Mouse (Mus musculus) stomach, embryonic 14.5 days (tissue): Measurements from ENCODE around the gene Stim2. TPM values are rescaled to one million over a fixed set of nuclear protein-coding genes. Genes with fewer than 3 reads are reported as not detected.

ENCODE experiments used
- ATAC-seq: fragments of 200-750 bp; cut with Nextera tagmentation; 2 replicates; pipeline ENCODE4 v1.8.0; 2017; ENCODE audit warnings: low read depth, moderate TSS enrichment; ENCODE audit not compliant: insufficient number of reproducible peaks, insufficient read depth, low FRiP score
- H3K27ac ChIP-seq: fragments of 300-500 bp; sonication (generic); 2 replicates; pipeline ENCODE4 v1.5.1; 2014; ENCODE audit warnings: mild to moderate bottlenecking, low read length, moderate library complexity, mixed read lengths
- H3K27me3 ChIP-seq: fragments of 300-500 bp; sonication (generic); 2 replicates; pipeline ENCODE4 v1.6.1; 2014; ENCODE audit warnings: low read length, control low read depth, mixed read lengths; ENCODE audit not compliant: control insufficient read depth, insufficient read depth
- H3K36me3 ChIP-seq: fragments of 300-500 bp; sonication (generic); 2 replicates; pipeline ENCODE4 v1.6.1; 2014; ENCODE audit warnings: mild to moderate bottlenecking, control low read depth, low read length, moderate library complexity, mixed read lengths; ENCODE audit not compliant: control insufficient read depth, insufficient read depth
- H3K4me1 ChIP-seq: fragments of 300-500 bp; sonication (generic); 2 replicates; pipeline ENCODE4 v1.6.1; 2014; ENCODE audit warnings: low read length, control low read depth, mixed read lengths; ENCODE audit not compliant: control insufficient read depth, insufficient read depth
- H3K4me2 ChIP-seq: fragments of 300-500 bp; sonication (generic); replicated peaks from 2 replicates; pipeline ENCODE4 v1.6.1; 2014; ENCODE audit warnings: low read depth, low read length, control low read depth
- H3K4me3 ChIP-seq: fragments of 300-500 bp; sonication (generic); 2 replicates; pipeline ENCODE4 v1.5.1; 2014; ENCODE audit warnings: low read depth, low read length, control low read depth
- H3K9ac ChIP-seq: fragments of 300-500 bp; sonication (generic); replicated peaks from 2 replicates; pipeline ENCODE4 v1.6.1; 2014; ENCODE audit warnings: low read depth, mild to moderate bottlenecking, control low read depth, low read length, moderate library complexity, mixed read lengths
- H3K9me3 ChIP-seq: fragments of 300-500 bp; sonication (generic); 2 replicates; pipeline ENCODE4 v1.6.1; 2016; ENCODE audit warnings: low read depth, low read length, control low read depth; ENCODE audit not compliant: control insufficient read depth
- WGBS: fragments of 180-500 bp; shearing (Covaris S2); extraction: QIAGEN DNeasy Blood & Tissue Kit; methylation state at CpG from one replicate; pipeline ENCODE4 v1.1.7; 2014; 5-methylcytosine and 5-hydroxymethylcytosine counted together
- polyA plus RNA-seq: library from polyadenylated mRNA; unstranded; fragments of >200 nt; fragmentation: Nextera tagmentation; extraction: Ambion mirVana; gene quantifications from 2 replicates; pipeline ENCODE4 v1.2.1, GENCODE M21; 2014

Gene Stim2
- polyA plus RNA-seq, 1 experiment from 2014 or later = 18.3 TPM

- Histone ChIP-seq H3K4me2 (no peak overlapping the region), H3K36me3 (no peaks in the 10 kb centered on the region), H3K9ac (no peak overlapping the region), H3K27ac (no peak overlapping the region; the same call in 1 of the 2 replicates), H3K27me3 (no peaks in the 10 kb centered on the region), H3K4me1 (no peaks in the 10 kb centered on the region), H3K4me3 (no peak overlapping the region), H3K9me3 (no peaks in the 10 kb centered on the region)
- no peak for ATAC-seq
- WGBS = 38% methylated on average over 5 of the region's 5 CpGs
These were observed 37.1 kb upstream of the Stim2 start for GRCm38 (mm10) chr5:53961229-53961628.

- ATAC-seq = peak; percentile 48; the same call in 1 of the 2 replicates
- Histone ChIP-seq H3K27ac (no peak overlapping the region; the same call in 1 of the 2 replicates), H3K4me2 (no peak overlapping the region), H3K9ac (no peak overlapping the region), H3K36me3 (no peaks in the 10 kb centered on the region), H3K9me3 (no peaks in the 10 kb centered on the region), H3K27me3 (no peaks in the 10 kb centered on the region), H3K4me1 (no peaks in the 10 kb centered on the region), H3K4me3 (no peak overlapping the region)
- 65% methylated on average over 12 of the region's 12 CpGs for WGBS
These were observed 36.3 kb upstream of the Stim2 start for GRCm38 (mm10) chr5:53961830-53962515.

- 74% methylated on average over 5 of the region's 5 CpGs for WGBS
- Histone ChIP-seq H3K4me1 (no peaks in the 10 kb centered on the region), H3K4me2 (no peak overlapping the region), H3K36me3 (no peaks in the 10 kb centered on the region), H3K9ac (no peak overlapping the region), H3K27me3 (no peaks in the 10 kb centered on the region), H3K9me3 (no peaks in the 10 kb centered on the region), H3K4me3 (no peak overlapping the region), H3K27ac (no peak overlapping the region)
- ATAC-seq = no peak; the same call in 1 of the 2 replicates
These were observed 32.6 kb upstream of the Stim2 start for GRCm38 (mm10) chr5:53965656-53966055.

DNA sequence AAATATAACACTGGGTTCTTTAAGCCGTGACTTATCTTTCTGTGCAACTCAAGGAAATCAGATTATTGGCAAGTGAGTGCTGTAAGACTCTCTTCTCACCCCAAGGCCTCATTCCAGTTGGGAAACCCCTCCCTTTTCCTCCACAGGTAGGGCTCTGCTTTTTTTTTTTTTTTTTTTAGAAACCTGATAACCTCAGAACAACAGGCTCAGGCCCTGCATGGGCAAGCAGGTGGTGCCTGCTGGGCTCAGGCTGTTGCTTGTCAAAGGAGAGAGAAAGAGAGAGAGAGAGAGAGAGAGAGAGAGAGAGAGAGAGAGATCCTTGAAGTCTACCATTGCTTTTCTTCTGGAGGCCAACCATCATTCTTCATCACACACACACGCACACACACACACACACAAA, 30.7 kb upstream of the Stim2 start:
- H3K27me3 ChIP-seq = no peaks in the 10 kb centered on the region
- WGBS = 90% methylated on average over 2 of the region's 2 CpGs

GRCm38 (mm10) chr5:53970178-53970577, 28.1 kb upstream of the Stim2 start:
- no peaks in the 10 kb centered on the region for H3K36me3 ChIP-seq
- H3K4me2 ChIP-seq = no peak overlapping the region
- H3K9me3 ChIP-seq = no peaks in the 10 kb centered on the region
- no peaks in the 10 kb centered on the region for H3K27me3 ChIP-seq
- no peak for ATAC-seq
- no peak overlapping the region for H3K27ac ChIP-seq
- WGBS = 65% methylated on average over 7 of the region's 7 CpGs
- H3K4me1 ChIP-seq = no peaks in the 10 kb centered on the region
- H3K4me3 ChIP-seq = no peak overlapping the region
- no peak overlapping the region for H3K9ac ChIP-seq

More for the DNA sequence above, 30.7 kb upstream of the Stim2 start:
- H3K9ac ChIP-seq = no peak overlapping the region
- H3K9me3 ChIP-seq = no peaks in the 10 kb centered on the region
- ATAC-seq = no peak
- H3K4me3 ChIP-seq = no peak overlapping the region
- H3K27ac ChIP-seq = no peak overlapping the region
- no peaks in the 10 kb centered on the region for H3K36me3 ChIP-seq
- H3K4me2 ChIP-seq = no peak overlapping the region
- H3K4me1 ChIP-seq = no peaks in the 10 kb centered on the region

DNA sequence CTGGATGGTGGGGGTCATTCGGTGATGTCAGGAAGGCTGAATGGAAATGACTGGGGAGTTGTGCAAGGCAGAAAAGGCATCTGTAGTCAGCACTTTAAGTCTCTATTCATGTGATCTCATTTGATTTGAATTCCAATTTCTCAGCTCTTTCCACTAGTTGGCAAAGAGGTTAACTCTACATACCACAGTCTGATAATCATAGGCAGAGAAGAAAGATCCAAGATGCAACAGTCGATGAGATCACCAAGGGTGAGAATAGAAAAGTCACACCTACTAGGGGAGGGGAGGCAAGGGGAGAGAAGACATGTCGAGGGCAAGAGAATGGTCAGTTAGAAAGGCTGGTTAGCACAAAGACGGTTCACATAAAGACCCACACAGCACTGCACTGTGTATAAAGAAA, 27.1 kb upstream of the Stim2 start:
- Histone ChIP-seq H3K36me3 (no peaks in the 10 kb centered on the region), H3K27ac (no peak overlapping the region), H3K4me2 (no peak overlapping the region), H3K9ac (no peak overlapping the region), H3K4me3 (no peak overlapping the region), H3K9me3 (no peaks in the 10 kb centered on the region), H3K4me1 (no peaks in the 10 kb centered on the region), H3K27me3 (no peaks in the 10 kb centered on the region)
- 84% methylated on average over 4 of the region's 4 CpGs for WGBS
- no peak for ATAC-seq

GRCm38 (mm10) chr5:53972905-53973304, 25.4 kb upstream of the Stim2 start:
- H3K4me2 ChIP-seq = no peak overlapping the region
- H3K9me3 ChIP-seq = no peaks in the 10 kb centered on the region
- WGBS = 86% methylated on average over 4 of the region's 4 CpGs
- ATAC-seq = no peak
- no peaks in the 10 kb centered on the region for H3K36me3 ChIP-seq
- no peaks in the 10 kb centered on the region for H3K4me1 ChIP-seq
- no peaks in the 10 kb centered on the region for H3K27me3 ChIP-seq
- H3K4me3 ChIP-seq = no peak overlapping the region
- H3K9ac ChIP-seq = no peak overlapping the region
- H3K27ac ChIP-seq = no peak overlapping the region

DNA sequence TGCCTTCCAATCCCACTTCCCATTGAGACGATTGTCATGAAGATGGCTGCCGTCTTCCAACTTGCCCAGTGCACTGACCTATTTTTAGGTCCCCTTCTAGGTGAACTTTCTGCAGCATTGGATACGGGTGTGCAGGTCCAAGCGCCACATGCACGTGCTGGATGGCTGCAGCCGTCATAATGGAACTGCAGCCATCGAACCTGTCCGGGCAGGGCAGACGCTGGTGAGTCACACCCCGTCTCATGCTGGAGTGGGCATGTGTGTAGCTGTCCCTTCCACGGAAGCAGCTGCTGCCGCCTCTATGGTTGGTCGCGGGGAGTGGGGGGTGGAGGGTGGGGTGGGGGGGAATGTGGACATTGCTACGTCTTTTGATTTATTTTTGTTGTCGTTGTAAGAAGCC, 21.8 kb upstream of the Stim2 start:
- Histone ChIP-seq H3K9me3 (no peaks in the 10 kb centered on the region), H3K4me2 (no peak overlapping the region), H3K4me3 (no peak overlapping the region), H3K4me1 (no peaks in the 10 kb centered on the region), H3K36me3 (no peaks in the 10 kb centered on the region), H3K9ac (no peak overlapping the region), H3K27ac (no peak overlapping the region), H3K27me3 (no peaks in the 10 kb centered on the region)
- 74% methylated on average over 16 of the region's 16 CpGs for WGBS
- no peak for ATAC-seq

GRCm38 (mm10) chr5:53977060-53977459, 21.2 kb upstream of the Stim2 start:
- Histone ChIP-seq H3K4me3 (no peak overlapping the region), H3K9me3 (no peaks in the 10 kb centered on the region), H3K27me3 (no peaks in the 10 kb centered on the region), H3K36me3 (no peaks in the 10 kb centered on the region), H3K4me1 (no peaks in the 10 kb centered on the region), H3K27ac (no peak overlapping the region), H3K4me2 (no peak overlapping the region), H3K9ac (no peak overlapping the region)
- no peak for ATAC-seq
- 79% methylated on average over 8 of the region's 8 CpGs for WGBS
